Mouse (Mus musculus) embryo, embryonic 11 days (tissue): Measurements from ENCODE around the gene Cadm1.

Source experiments
- DNase-seq: peaks from one replicate; pipeline ENCODE4 v3.0.0-alpha.2; 2015

Gene Cadm1

DNA sequence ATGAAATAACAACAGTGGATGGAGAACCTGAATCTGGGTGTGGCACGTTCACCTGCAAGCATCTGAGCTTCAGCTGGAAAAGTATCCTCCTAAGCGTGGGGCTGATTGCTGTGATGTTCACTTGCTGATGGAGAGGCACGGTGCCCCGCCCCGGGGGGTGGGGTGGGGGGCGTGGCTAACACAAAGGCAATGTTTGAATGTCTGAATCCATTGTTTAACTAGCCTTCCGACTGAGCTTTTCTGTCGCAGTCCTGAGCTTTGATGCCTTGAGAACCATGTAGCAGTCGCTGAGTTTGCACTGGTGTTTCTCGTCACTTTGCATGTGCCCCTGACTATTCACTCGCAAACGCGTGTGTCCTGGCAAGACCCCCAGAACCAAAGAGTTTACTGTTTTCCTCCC is 298.8 kb downstream of the Cadm1 start:
- DNase-seq, result peak; percentile 56

DNA sequence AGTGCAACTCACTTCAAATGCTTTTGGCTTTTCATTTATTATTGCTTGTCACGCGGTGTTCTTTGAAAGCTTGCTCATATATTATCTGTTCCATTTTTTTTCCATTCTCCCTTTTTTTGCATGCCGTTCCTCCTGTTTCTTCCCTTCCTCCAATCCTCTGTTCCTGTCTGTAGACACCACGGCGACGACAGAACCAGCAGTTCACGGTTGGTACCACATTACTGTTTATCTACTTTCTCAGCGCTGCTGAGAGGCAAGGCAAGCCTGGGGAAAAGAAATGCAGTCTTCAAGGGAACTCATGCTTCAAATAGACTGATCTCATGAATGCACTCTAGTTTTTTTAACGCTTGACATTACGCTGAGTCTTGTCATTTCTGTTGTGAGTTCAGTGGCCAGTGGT is 299.2 kb downstream of the Cadm1 start:
- DNase-seq, result no peak

DNA sequence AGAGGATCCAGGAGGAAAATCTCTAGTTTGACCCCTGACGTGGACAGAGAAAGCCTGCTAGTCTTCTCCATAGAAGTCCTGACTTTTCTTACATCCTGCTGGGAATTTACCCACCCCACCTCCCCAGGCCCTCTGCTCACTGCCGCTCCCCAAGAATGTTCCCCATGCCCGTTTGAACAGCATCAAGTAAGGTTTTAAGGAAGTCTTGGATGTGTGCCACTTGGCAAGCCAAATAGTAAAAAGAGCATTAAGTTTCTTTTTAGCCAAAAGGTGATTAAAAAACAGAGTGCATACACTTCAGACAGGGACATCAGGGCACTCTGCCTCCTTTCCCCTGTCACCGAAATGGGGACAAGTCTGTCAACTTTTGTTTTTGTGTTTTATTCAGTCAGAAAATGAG is 299.9 kb downstream of the Cadm1 start:
- no peak for DNase-seq

DNA sequence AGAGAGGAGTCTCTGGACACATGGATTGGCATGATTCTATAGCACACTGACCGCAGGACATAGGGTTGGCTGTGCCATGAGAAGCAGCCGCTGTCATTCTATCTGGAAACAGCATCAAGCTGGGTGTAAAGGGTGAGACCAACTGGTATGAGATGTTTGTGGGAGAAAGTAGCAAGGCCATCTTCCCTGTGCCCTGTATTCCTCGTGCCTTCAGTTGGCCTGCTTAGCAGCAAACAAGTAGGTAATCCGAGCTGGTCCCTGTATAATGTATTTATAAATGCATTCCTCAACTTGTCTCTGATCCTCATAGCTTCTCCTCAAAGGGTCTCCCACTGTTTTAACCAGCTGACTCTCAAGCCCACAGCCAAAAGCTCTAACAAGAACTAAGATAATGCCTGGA is 301.4 kb downstream of the Cadm1 start:
- DNase-seq, result no peak

DNA sequence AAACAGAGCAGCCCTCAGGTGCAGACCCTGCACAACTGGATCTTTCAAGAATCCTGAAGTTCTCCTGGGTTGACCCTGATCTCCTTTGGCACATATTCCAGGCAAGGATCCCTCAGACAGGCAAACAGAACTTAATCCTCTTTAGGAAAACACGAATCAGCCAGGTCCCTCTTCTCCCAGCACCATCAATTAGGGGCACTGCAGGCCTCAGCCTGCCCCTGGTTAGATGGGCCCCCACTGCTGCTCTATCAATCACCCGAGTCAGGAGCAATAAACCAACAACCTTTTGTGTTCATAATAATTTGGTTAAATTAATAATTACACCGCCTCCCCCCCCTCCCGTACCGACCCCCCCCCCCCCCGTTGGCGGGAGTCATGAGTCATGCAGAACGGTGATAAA is 308.2 kb downstream of the Cadm1 start:
- no peak for DNase-seq

DNA sequence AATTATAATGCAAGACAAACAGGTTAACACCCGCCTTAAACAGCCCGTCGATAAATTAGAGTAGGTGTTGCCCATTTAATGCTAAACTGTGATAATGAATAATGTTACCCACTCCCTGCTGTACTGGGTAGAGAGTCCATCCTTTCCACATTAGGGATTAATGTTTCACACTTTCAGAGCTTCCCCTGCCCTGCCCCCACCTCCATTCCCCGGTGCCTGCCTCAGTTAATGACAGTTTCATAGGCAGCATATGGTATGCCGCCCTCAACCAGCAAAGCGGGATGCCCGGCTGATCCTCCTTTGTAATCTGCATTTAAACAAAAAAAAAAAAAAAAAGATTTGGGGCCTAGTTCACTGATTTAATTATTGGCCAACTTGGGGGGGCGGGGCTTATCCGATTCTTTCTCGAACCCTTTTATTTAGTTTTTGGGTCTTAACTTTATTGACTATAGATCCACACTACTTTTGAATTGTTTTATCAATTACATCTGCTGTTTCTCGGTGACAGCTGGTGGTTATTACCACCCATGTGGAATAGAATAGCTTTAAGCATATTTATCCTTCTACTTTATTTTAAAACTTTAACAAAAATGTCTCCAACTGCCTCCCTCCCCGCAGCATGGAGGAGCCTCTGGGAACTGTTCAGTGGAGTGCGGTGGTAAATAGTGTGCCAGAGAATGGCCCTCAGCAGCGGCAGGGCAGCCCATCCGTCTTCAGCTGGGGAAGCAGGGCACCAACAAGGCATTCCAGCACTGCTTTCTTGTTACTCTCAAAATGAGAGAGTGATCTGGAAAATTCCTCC is 309.1 kb downstream of the Cadm1 start:
- peak; percentile 47 for DNase-seq

DNA sequence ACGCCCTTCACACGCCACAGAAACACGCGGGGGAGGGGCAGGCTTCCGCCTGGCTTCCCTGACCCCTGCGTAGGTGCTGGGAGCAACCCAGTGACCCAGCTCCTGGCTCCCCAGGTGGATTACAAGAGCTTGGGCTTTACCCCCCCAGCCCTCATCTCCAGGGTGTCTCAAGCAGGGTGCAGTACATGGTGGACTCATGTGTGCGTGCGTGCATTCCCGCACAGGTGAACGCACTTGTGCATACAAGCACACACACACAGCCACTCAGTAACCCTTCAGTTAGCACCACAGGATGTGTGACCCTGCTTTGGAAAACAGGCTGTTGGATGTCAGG is 309.7 kb downstream of the Cadm1 start:
- no peak for DNase-seq

DNA sequence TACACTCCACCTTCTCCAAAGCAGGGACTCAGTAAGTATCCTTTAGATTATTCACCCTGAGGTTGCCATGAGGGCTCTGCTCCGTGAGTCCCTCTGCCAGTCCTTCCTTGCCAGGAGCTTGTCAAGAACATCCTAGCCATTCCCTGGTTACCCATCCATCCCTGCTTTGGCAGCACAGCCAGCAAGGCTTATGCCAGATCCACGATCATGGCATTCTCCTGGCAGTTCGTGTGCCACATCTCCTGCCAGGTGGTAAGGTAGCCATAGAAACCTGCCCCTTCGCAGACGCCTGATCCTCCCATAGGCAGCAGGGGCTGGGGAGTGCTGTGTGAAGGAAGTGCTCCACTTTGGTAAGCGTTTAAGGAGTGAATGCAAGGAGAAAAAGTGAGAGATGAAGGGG is 313.4 kb downstream of the Cadm1 start:
- DNase-seq, result no peak

DNA sequence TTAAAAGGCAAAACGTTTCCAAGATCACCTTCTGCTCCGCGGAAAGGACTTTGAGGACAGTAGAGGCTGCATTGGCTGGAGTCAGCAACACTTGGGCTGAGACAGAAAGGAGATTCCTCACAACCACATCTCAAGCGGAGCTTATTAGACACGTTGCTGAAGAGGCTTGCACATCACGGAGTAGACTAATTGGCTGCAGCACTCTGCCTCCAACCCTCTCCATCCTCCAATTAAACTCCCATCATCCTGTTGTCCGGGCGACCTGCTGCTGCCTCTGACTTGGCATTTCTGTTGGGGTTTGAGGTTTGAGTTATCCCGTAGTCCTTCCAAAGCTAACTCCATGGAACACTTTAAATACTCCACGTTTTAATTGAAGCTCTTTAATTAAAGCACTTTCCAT is 316.3 kb downstream of the Cadm1 start:
- DNase-seq, result no peak

DNA sequence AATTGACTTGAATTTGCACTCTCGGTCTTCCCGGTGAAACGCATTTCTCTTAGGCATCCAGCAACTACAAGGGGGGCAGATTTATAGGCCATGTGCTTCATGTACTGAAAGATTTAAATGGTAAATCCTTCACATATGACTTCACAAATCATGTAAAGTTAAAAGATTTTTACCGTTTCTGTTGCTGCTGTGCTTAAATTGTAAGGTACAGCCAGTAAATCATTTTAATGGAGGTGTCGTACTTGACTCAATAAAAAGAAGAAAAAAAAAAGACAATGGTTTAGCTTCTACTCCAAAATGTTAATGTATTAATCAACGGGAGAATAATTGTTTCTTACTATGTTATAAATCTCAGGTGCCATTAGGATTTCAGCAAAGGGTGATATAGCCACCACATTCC is 317.0 kb downstream of the Cadm1 start:
- DNase-seq, result peak; percentile 47

DNA sequence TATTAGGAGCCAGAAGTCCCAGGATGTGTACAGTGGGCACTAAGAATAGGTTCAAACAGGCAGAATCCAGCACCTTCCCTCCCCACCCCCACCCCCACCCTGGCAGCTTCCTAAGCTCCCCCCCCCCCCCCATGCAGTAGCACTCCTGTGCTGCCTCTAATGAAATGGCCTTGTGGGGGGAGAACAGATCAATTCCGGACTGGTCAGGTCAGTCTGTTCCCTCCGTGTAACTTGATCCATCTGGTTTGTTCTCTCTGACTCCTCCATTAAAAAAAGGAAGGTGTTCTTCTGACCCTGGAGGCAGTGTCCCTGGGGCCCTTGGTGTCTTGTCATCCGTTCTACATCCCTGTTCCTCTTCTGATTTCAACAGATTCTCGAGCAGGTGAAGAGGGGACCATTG is 317.8 kb downstream of the Cadm1 start:
- DNase-seq, result no peak

DNA sequence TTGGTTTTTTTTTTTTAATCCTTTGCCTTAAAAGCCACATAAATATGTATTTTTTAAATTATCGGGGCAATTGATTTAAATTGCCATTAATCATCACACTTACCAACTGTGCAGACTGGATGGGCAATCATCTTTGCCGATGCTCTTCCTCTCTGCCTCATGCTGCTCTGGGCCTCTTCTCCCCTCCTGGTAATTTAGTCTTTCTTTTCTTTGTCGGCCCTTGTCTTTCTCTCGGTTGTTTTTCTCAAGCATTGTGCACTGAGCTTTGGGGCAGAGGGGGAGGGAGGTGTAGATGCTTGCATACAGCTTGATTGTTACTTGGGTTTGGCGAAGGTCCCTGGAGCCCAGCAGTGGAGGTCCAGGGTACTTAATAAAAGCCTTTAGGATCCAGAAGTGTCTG is 318.8 kb downstream of the Cadm1 start:
- no peak for DNase-seq

DNA sequence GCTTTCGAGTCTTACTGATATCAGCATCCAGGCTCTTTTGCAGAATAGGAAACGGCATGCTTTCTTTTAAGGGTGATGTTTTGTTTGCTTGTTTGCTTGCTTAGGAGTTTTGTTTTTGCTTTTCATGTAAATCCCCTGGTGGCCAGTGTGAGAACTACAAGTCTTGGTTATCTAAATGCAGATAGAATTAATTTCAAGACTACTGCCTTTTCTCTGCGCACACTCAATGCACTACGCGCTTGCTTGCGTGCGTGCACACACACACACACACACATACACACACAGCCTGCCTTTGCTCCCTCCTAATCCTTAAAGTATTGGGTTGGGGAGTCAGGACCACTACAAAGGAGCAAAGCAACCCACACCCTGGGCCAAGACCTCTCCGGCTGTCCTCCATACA is 326.3 kb downstream of the Cadm1 start:
- peak; percentile 61 for DNase-seq

DNA sequence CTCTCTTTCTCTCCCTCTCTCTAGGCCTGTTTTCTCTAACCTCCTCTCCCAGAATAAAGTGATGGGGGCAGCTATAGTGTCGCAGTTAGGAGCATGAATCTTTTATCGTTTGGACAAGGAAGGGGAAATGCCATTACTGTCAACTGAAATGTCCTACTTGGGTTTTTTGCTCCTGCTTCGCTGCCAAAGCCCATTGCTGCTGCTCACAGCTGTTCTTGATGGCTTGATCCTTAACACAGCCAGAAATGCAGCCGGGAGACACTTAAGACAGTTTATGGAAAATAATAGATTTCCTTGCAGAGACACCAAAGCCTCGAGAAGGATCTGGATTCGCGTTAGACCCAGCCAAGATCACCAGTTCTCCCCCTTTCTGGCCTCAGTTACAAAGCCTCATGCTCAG is 327.3 kb downstream of the Cadm1 start:
- DNase-seq, result no peak

DNA sequence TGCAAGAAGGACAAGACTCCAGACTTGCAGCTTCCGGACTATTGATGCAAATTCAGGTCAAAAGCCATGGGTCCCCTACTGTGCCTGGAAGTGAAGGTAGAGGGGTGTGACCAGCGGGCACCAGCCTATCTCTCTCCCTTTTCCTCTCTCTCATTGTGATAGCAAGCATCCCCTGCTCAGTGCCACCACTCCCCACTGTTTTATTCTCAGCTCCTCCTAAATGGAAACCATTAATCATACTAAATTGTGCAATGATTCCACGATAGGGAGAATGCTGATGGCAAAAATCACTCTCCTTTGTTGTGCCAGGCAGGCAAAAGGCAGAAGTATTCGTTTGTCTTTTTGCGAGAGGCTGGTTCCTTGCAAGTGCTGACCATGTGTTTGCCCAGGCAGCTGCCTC is 328.2 kb downstream of the Cadm1 start:
- DNase-seq, result no peak

DNA sequence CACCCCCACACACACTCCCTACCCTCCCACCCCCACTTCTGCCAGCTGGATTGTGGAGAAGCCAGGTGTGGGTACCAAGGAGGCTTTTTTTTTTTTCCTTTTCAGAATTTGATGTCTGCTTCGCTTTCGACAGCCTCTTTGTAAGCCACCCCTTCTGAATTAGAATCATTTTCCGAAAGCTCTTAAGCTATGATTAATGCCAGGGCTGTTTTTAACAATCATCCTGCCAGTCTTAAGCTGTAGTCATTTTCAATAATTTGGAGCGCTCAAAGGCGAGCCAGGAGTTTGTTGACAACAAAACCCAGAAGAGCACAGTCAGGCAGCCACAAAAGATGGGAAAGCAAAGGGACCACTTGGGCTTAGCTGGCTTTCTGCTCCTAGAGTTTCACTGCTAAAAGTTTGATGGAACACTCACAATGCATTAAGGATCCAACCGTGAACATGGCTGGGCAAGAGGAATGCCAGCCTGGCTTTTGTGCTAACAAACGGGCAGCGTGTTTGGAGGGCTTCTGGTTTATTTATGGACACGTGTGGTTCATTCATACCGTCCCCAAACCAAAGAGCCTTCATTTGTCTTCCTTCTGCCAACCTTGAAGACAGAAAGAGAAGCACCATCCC is 328.9 kb downstream of the Cadm1 start:
- no peak for DNase-seq

DNA sequence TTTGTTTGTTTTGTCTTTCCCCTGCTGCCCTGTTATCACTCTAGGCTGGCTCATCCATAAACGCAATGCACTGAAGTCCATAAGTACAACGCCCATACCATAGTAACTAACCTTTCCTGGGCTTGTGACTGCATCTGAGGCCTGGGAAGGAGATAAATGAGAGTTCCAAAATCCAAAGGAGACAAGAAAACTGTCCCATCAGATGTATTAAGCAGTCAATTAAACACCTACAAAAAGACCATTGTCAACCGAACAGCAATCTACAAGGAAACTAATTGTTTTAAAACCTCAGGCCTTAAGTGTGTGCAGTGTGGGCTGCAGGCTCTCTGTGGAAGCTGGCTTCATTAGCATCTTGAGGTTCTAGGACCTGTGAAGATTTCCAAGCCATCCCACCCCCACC is 331.0 kb downstream of the Cadm1 start:
- no peak for DNase-seq

DNA sequence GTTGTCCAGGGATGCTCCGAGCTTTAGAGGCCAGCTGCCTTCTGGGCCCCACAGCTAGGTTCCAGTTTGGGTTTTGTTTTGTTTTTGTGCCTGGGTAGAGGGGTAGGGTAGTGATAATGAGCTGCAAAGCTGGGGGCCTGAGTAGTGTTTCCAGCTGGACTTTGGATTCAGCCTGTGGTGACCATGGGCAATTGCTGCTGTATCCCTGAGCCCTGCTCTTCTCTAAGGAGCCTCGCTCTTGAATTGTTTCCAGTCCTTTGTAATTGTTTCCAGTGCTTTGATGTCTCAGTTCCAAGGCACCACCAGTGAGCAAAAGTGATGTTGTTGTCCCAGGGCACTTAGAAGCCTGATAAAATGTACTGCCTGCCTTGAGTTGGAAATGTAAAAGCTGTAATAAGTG is 331.8 kb downstream of the Cadm1 start:
- no peak for DNase-seq

DNA sequence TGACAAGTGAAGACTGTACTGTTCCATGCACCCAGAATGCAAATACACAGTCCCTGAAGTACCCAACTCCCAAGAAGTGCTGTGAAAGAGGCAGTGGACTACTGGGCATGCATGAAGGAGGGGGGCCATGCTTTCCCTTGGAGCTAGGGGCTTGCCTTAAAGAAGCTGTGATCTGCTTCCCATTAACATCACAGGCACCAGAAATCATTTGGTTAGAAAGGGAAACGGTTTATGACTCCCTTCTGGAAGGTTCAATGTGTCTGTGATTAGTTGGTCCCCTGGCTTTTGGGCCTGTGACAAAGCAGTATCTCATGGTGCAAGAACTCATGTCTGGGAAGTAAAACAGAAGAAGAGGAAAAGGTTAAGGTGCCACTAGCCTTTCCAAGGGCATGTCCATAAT is 336.0 kb downstream of the Cadm1 start:
- peak; percentile 37 for DNase-seq

DNA sequence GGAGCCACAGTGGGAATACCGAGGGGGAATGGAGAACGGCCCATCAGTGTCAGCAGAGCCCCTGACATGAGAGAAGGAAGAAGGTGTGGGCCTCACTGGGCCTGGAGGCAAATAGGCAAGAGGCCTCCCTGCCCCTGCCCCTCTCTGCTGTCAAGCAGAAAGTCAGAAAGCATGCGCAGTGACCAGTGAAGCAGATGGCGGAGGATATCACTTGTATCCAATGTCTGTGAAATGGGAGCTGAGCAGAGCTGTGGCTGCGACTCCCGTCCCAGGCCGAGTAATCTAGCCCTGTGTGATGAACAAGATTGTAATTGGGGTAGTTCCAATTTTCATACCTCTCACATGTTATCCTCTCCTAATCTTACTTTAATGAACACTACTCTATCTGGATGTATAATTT is 337.5 kb downstream of the Cadm1 start:
- DNase-seq, result no peak

DNA sequence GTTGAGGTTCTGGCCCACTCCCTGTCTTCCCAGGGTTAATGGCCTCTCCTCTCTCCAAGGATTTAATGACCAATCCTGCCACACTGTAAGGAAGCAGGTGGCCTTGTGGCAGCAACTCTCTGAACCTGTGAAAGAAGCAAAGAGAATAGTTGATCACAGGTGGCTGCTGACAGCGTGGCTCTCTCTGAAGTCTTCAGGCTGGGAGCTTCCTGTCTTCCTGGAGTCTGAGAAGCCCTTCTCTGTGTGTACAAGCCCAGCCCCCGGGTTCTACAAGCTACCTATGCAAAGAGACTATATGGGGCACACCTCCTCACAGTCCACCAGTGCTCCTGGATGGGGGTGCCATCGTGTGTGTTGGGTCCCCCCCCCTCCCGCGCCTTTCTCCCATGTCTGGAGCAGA is 339.7 kb downstream of the Cadm1 start:
- DNase-seq, result no peak

DNA sequence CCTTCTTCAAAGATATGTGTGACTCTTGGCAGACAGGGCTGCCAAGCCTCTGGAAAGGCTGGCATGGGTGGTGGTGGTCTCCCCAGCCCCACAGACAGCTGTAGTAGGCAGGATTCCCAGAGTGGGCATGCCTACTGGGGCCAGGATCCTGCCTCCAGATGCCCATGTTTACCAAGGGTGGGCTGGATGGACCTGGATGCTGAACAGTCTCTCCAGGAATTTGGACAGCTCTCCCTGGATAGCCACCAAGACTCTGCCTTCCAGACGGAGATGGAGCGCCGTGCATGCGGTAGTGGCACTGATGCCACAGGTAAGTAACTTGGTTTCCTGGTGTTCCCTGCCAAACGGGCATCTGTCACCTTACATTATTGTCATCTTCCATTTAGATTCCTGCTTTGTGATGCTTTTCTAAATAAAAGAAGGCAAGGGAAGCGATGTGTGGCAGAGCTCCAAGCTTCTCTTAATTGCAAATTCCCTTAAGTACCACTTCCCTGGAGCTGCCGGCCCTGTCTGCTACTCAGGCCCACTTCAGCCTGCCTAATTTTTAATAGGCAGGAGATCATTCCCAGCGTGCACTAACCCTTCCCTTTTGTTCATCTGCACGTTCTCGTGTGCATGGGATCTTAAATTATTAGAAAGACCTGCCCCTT is 346.7 kb downstream of the Cadm1 start:
- DNase-seq, result no peak

DNA sequence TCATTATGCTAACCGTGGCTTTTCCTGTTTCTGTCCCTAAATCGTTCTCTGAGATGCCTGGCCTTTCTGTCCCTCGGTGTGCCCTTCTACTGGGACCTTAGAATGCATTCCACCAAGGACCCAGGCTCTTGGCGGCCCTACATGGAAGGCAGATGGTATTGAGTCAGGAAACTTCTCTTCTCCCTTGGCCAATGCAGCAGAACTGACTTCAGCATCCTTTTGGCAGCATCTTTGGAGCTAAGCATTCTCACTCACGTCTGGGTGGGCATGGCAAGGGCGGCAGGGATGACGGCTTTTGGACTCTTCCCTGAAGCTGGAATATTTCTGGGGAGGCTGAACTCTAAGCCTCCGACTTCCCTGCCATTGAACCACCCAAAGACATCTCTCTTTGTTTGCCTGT is 350.2 kb downstream of the Cadm1 start:
- no peak for DNase-seq

DNA sequence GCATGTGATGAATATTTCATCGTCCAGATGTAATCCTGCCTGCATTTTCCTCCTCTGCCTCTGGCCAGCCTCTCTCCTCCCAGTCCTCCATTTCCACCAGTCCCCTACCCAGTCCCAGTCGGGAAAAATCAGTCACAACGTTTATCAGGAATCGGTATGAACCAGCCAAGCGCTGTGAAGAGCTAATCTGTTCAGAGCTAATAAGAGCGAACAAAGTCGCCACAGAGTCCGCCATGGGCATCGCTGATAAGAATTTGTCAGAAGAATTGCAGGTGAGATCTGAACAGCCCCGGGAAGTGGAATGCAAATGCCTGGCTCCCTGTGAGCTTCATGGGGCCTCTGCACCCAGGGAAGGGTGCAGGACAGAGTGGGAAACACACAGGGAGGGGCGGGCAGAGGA is 352.4 kb downstream of the Cadm1 start:
- DNase-seq, result no peak

DNA sequence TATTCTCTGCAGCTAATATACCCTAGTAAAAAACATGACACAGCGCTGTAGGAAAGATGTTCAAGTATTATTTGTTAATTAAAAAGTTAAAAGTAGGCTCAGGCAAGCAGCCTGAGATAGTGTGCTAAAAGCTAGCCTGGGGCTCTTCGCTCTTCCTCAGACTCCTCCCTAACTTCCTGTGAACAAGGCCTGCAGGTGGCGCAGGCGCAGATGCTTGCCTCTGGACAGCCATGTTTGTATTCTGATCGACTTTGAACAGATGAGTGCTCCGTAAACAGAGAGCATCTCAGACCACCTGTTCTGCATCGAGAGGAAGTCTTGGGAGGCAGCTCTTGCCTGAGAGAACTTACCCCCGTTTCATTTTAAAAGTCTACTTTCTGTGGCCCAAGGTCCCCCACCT is 361.7 kb downstream of the Cadm1 start:
- DNase-seq, result no peak
